Mouse (Mus musculus): ENCODE measurements around the gene Sh3bp5.

GRCm38 (mm10) chr14:31388086-31388872 lies 47.6 kb downstream of the Sh3bp5 start:
- TF ChIP-seq GATA1 (IDR thresholded peaks at IDR 0.05; ENCODE audit: borderline replicate concordance, low read length) = no peak
- TF ChIP-seq FLI1 (IDR thresholded peaks at IDR 0.05; ENCODE audit: low read length) = no peak
